Mouse (Mus musculus): Measurements from ENCODE around the gene Slc25a43. TPM values are rescaled to one million over a fixed set of nuclear protein-coding genes. Genes with fewer than 3 reads are reported as not detected.

The Slc25a43 gene
- total RNA-seq, 1 experiment: 2.1 TPM

DNA sequence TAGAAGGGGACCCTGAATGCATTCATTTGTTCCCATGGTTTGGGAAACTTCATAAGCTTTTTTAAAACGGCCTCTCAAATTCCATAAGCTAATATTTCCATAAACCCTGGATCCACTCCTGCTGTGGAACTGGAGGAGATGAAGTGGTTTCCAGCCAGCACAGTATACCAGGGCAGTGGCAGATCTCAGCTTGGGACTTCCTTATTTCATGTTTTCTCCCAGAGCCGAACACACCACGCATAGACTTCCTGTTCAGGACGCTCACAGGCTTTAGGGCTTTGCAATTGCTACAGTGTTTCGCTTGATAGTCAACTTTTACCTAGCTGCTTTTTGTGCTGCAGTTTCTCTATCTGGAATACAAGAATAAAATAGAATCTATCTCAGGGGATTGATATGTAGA, 59.7 kb downstream of the Slc25a43 start:
- Histone ChIP-seq H3K4me1 (ENCODE audit: control insufficient read depth in 2 of 2, insufficient read depth in 2 of 2, low read length in 2 of 2, poor library complexity in 1 of 2) (peaks cover 0 to 3% of the 10 kb centered on the region in 2 experiments; a peak in 3 of 4 replicates), H3K36me3 (ENCODE audit: control insufficient read depth, insufficient read depth, low read length, poor library complexity, severe bottlenecking) (peaks cover 2% of the 10 kb centered on the region; the same call in 1 of the 2 replicates), H3K27ac (ENCODE audit: insufficient read depth, low read depth, low read length, poor library complexity, severe bottlenecking) (no peak overlapping the region; the same call in 1 of the 2 replicates), H3K9ac (ENCODE audit: insufficient read depth, low read depth, low read length, poor library complexity, severe bottlenecking) (peak overlapping the region; percentile 32; the same call in 1 of the 2 replicates), H3K9me3 (ENCODE audit: control insufficient read depth, insufficient read depth, low read depth, low read length) (no peaks in the 10 kb centered on the region), H3K4me3 (ENCODE audit: insufficient read depth in 1 of 2, low read depth in 1 of 2, low read length in 2 of 2, poor library complexity in 1 of 2, severe bottlenecking in 1 of 2) (no peak overlapping the region)
- no peak for DNase-seq (ENCODE audit: low read depth, low spot score)
- in situ Hi-C loops (cut with MboI; ENCODE audit: low sequenced_read_pairs in 2 of 2, unreplicated experiment in 2 of 2): no loop called here
- no peak for TF ChIP-seq MAFK (IDR thresholded peaks at IDR 0.05; ENCODE audit: insufficient read depth, low read depth, low read length)
- TF ChIP-seq CHD2 (IDR thresholded peaks at IDR 0.05; ENCODE audit: low read depth, low read length): no peak
- no peak for TF ChIP-seq HCFC1 (IDR thresholded peaks at IDR 0.05; ENCODE audit: borderline replicate concordance, insufficient read depth, low read length)
- no peak for TF ChIP-seq ZC3H11A (IDR thresholded peaks at IDR 0.05; ENCODE audit: borderline replicate concordance, low read depth, low read length)
- no peak for TF ChIP-seq ZNF384 (IDR thresholded peaks at IDR 0.05; ENCODE audit: low read depth, low read length)

- H3K4me3 ChIP-seq (ENCODE audit: insufficient read depth in 1 of 2, low read depth in 1 of 2, low read length in 2 of 2, poor library complexity in 1 of 2, severe bottlenecking in 1 of 2): no peak overlapping the region
- TF ChIP-seq ZC3H11A (IDR thresholded peaks at IDR 0.05; ENCODE audit: borderline replicate concordance, low read depth, low read length) (no peak), CHD2 (IDR thresholded peaks at IDR 0.05; ENCODE audit: low read depth, low read length) (no peak), MAFK (IDR thresholded peaks at IDR 0.05; ENCODE audit: insufficient read depth, low read depth, low read length) (no peak), ZNF384 (IDR thresholded peaks at IDR 0.05; ENCODE audit: low read depth, low read length) (no peak), HCFC1 (IDR thresholded peaks at IDR 0.05; ENCODE audit: borderline replicate concordance, insufficient read depth, low read length) (no peak)
- H3K9me3 ChIP-seq (ENCODE audit: control insufficient read depth, insufficient read depth, low read depth, low read length): no peaks in the 10 kb centered on the region
- H3K36me3 ChIP-seq (ENCODE audit: control insufficient read depth, insufficient read depth, low read length, poor library complexity, severe bottlenecking): no peaks in the 10 kb centered on the region
- H3K27ac ChIP-seq (ENCODE audit: insufficient read depth, low read depth, low read length, poor library complexity, severe bottlenecking): peak overlapping the region; percentile 83; the same call in 1 of the 2 replicates
- H3K4me1 ChIP-seq (ENCODE audit: control insufficient read depth in 2 of 2, insufficient read depth in 2 of 2, low read length in 2 of 2, poor library complexity in 1 of 2): peaks cover 0 to 3% of the 10 kb centered on the region in 2 experiments; a peak in 3 of 4 replicates
- in situ Hi-C loops (cut with MboI; ENCODE audit: low sequenced_read_pairs in 2 of 2, unreplicated experiment in 2 of 2): no loop called here
- no peak for DNase-seq (ENCODE audit: low read depth, low spot score)
- no peak overlapping the region for H3K9ac ChIP-seq (ENCODE audit: insufficient read depth, low read depth, low read length, poor library complexity, severe bottlenecking)
Observed at GRCm38 (mm10) chrX:36804196-36804595, 60.7 kb downstream of the Slc25a43 start.

DNA sequence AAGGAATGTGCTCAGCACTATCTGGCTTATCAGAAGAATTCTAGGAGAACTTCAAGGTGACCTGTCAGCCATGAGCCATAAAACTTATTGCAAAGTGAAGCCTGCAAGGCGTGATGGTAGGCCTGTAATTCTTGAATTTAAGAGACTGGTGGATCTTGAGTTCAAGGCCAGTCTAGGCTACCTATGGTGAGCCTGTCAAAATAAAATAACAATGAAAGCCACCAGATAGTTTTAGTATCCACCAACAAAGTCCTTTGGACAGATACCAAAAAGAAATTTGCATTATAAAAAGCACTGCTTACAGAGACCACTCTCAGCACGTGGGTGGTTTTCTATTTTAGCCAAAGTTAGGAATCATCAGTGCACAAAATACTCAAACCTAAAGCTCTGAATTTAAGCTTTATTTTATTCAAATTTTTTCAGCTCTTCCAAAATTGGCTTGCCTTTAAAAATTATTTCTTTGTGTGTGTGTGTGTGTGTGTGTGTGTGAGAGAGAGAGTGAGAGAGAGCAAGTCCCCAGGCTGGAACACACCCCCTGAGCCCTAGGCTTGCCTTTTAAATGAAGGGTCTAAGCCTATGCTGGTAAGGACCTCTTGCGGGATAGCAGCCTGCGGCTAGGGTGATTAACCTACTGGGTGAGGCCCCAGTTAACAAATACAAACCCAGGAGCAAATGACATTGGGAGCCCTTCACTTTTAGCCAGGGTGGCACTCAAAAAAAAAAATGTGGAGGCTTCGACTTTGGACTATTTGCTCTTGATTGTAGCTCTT, 62.2 kb downstream of the Slc25a43 start:
- Histone ChIP-seq H3K9me3 (ENCODE audit: control insufficient read depth, insufficient read depth, low read depth, low read length) (no peaks in the 10 kb centered on the region), H3K9ac (ENCODE audit: insufficient read depth, low read depth, low read length, poor library complexity, severe bottlenecking) (no peak overlapping the region), H3K4me1 (ENCODE audit: control insufficient read depth in 2 of 2, insufficient read depth in 2 of 2, low read length in 2 of 2, poor library complexity in 1 of 2) (peaks cover 0 to 3% of the 10 kb centered on the region in 2 experiments; a peak in 3 of 4 replicates), H3K27ac (ENCODE audit: insufficient read depth, low read depth, low read length, poor library complexity, severe bottlenecking) (peak overlapping the region; percentile 88; the same call in 1 of the 2 replicates), H3K4me3 (ENCODE audit: insufficient read depth in 1 of 2, low read depth in 1 of 2, low read length in 2 of 2, poor library complexity in 1 of 2, severe bottlenecking in 1 of 2) (no peak overlapping the region), H3K36me3 (ENCODE audit: control insufficient read depth, insufficient read depth, low read length, poor library complexity, severe bottlenecking) (no peaks in the 10 kb centered on the region)
- DNase-seq (ENCODE audit: low read depth, low spot score): no peak
- no peak for TF ChIP-seq CHD2 (IDR thresholded peaks at IDR 0.05; ENCODE audit: low read depth, low read length)
- TF ChIP-seq ZC3H11A (IDR thresholded peaks at IDR 0.05; ENCODE audit: borderline replicate concordance, low read depth, low read length): no peak
- TF ChIP-seq ZNF384 (IDR thresholded peaks at IDR 0.05; ENCODE audit: low read depth, low read length): no peak
- no peak for TF ChIP-seq HCFC1 (IDR thresholded peaks at IDR 0.05; ENCODE audit: borderline replicate concordance, insufficient read depth, low read length)
- TF ChIP-seq MAFK (IDR thresholded peaks at IDR 0.05; ENCODE audit: insufficient read depth, low read depth, low read length): no peak
- in situ Hi-C loops (cut with MboI; ENCODE audit: low sequenced_read_pairs in 2 of 2, unreplicated experiment in 2 of 2): no loop called here

GRCm38 (mm10) chrX:36807360-36808317, 64.2 kb downstream of the Slc25a43 start:
- peak; percentile 80 for DNase-seq (ENCODE audit: low read depth, low spot score)
- in situ Hi-C loops (cut with MboI; ENCODE audit: low sequenced_read_pairs in 2 of 2, unreplicated experiment in 2 of 2): no loop called here
- Histone ChIP-seq H3K9ac (ENCODE audit: insufficient read depth, low read depth, low read length, poor library complexity, severe bottlenecking) (peak overlapping the region; percentile 15; the same call in 1 of the 2 replicates), H3K27ac (ENCODE audit: insufficient read depth, low read depth, low read length, poor library complexity, severe bottlenecking) (peak overlapping the region; percentile 89; the same call in 1 of the 2 replicates), H3K4me1 (ENCODE audit: control insufficient read depth in 2 of 2, insufficient read depth in 2 of 2, low read length in 2 of 2, poor library complexity in 1 of 2) (peaks cover 0 to 5% of the 10 kb centered on the region in 2 experiments; a peak in 3 of 4 replicates), H3K36me3 (ENCODE audit: control insufficient read depth, insufficient read depth, low read length, poor library complexity, severe bottlenecking) (no peaks in the 10 kb centered on the region), H3K9me3 (ENCODE audit: control insufficient read depth, insufficient read depth, low read depth, low read length) (no peaks in the 10 kb centered on the region), H3K4me3 (ENCODE audit: insufficient read depth in 1 of 2, low read depth in 1 of 2, low read length in 2 of 2, poor library complexity in 1 of 2, severe bottlenecking in 1 of 2) (peak overlapping the region; percentile 35 to 79)
- TF ChIP-seq ZC3H11A (IDR thresholded peaks at IDR 0.05; ENCODE audit: borderline replicate concordance, low read depth, low read length) (no peak), HCFC1 (IDR thresholded peaks at IDR 0.05; ENCODE audit: borderline replicate concordance, insufficient read depth, low read length) (peak; percentile 35; the same call in 1 of the 2 replicates)
